Mouse (Mus musculus): ENCODE measurements around the gene Plppr3.

The Plppr3 gene

GRCm38 (mm10) chr10:79852107-79852789, 22.2 kb downstream of the Plppr3 start:
- peak; percentile 98 for DNase-seq

- no peak for DNase-seq
These were observed 22.8 kb downstream of the Plppr3 start for GRCm38 (mm10) chr10:79851653-79852052.

- DNase-seq: no peak
These were observed 24.3 kb downstream of the Plppr3 start for GRCm38 (mm10) chr10:79849941-79850628.

- DNase-seq: no peak
These were observed 27.9 kb downstream of the Plppr3 start for GRCm38 (mm10) chr10:79846553-79846952.

- DNase-seq: peak; percentile 84
These were observed 31.0 kb downstream of the Plppr3 start for GRCm38 (mm10) chr10:79843476-79843875.

GRCm38 (mm10) chr10:79842322-79842721, 32.1 kb downstream of the Plppr3 start:
- DNase-seq: peak; percentile 91

- peak; percentile 98 for DNase-seq
These were observed 33.5 kb downstream of the Plppr3 start for GRCm38 (mm10) chr10:79840644-79841551.

GRCm38 (mm10) chr10:79840091-79840490, 34.3 kb downstream of the Plppr3 start:
- peak; percentile 91 for DNase-seq

GRCm38 (mm10) chr10:79838151-79838550, 36.3 kb downstream of the Plppr3 start:
- peak; percentile 94 for DNase-seq

GRCm38 (mm10) chr10:79836918-79837317, 37.5 kb downstream of the Plppr3 start:
- no peak for DNase-seq

- peak; percentile 96 for DNase-seq
These were observed 39.5 kb downstream of the Plppr3 start for GRCm38 (mm10) chr10:79834769-79835398.

GRCm38 (mm10) chr10:79832786-79833181, 41.6 kb downstream of the Plppr3 start:
- DNase-seq: peak; percentile 80

GRCm38 (mm10) chr10:79832026-79832785, 42.2 kb downstream of the Plppr3 start:
- DNase-seq: peak; percentile 86

GRCm38 (mm10) chr10:79831583-79831982, 42.9 kb downstream of the Plppr3 start:
- no peak for DNase-seq

- peak; percentile 96 for DNase-seq
These were observed 50.0 kb downstream of the Plppr3 start for GRCm38 (mm10) chr10:79824413-79824812.

GRCm38 (mm10) chr10:79823011-79823410, 51.4 kb downstream of the Plppr3 start:
- peak; percentile 91 for DNase-seq

- peak; percentile 94 for DNase-seq
These were observed 52.1 kb downstream of the Plppr3 start for GRCm38 (mm10) chr10:79822372-79822771.

GRCm38 (mm10) chr10:79821731-79822130, 52.7 kb downstream of the Plppr3 start:
- DNase-seq: peak; percentile 91

GRCm38 (mm10) chr10:79820782-79821181, 53.7 kb downstream of the Plppr3 start, which contains the start of gene Misp:
Gene Misp (plus strand): TSS chr10:79820989.
- no peak for DNase-seq

- DNase-seq: peak; percentile 93
These were observed 54.2 kb downstream of the Plppr3 start for GRCm38 (mm10) chr10:79820277-79820676.

GRCm38 (mm10) chr10:79819606-79820005, 54.8 kb downstream of the Plppr3 start:
- peak; percentile 93 for DNase-seq

- no peak for DNase-seq
These were observed 56.2 kb downstream of the Plppr3 start for GRCm38 (mm10) chr10:79818225-79818624.
